Mouse (Mus musculus): ENCODE data around the gene Rnaseh2b. TPM values are rescaled to one million over a fixed set of nuclear protein-coding genes. Genes with fewer than 3 reads are reported as not detected.

The Rnaseh2b gene
- total and polyA plus RNA-seq, 3 experiments: 21.2 to 63.7 (median 53.6) TPM

GRCm38 (mm10) chr14:62328606-62329005 lies 36.2 kb downstream of the Rnaseh2b start:
- Histone ChIP-seq H3K4me3 (replicated peaks in 1 of 3; ENCODE audit: low read depth in 2 of 3, low read length in 2 of 3, poor library complexity in 1 of 3) (no peak overlapping the region), H3K9me3 (replicated peaks; ENCODE audit: low read length) (no peaks in the 10 kb centered on the region), H3K4me2 (ENCODE audit: insufficient read depth, low read depth, poor library complexity, severe bottlenecking) (no peak overlapping the region), H3K27me3 (replicated peaks) (no peaks in the 10 kb centered on the region), H3K4me1 (ENCODE audit: control insufficient read depth in 1 of 2, insufficient read depth in 2 of 2) (peaks cover 4 to 31% of the 10 kb centered on the region in 2 experiments; a peak in 3 of 4 replicates), H3K36me3 (replicated peaks in 1 of 2; ENCODE audit: control insufficient read depth in 1 of 2, insufficient read depth in 1 of 2, low read length in 1 of 2) (peaks cover 0 to 12% of the 10 kb centered on the region in 2 experiments), H3K27ac (ENCODE audit: insufficient read depth, low read depth) (no peak overlapping the region), H3K9ac (ENCODE audit: insufficient read depth, low read depth) (no peak overlapping the region), H3K79me2 (replicated peaks; ENCODE audit: control insufficient read depth, extremely low read depth, insufficient read depth, poor library complexity, severe bottlenecking) (no peaks in the 10 kb centered on the region; the same call in 1 of the 2 replicates)
- in situ Hi-C loops (cut with MboI; ENCODE audit: low pct_ligation_motif_present, low pct_unique_long_range_greater_than_20kb, low sequenced_read_pairs) (no loop called here), dilution Hi-C loops (cut with MboI; ENCODE audit: extremely low pct_ligation_motif_present, extremely low pct_unique_long_range_greater_than_20kb, low sequenced_read_pairs) (no loop called here)
- no peak for DNase-seq (ENCODE audit: extremely low read depth)
- TF ChIP-seq ETS1 (conservative IDR thresholded peaks at IDR 0.05; ENCODE audit: low read depth, low read length) (no peak), ELF1 (IDR thresholded peaks at IDR 0.05; ENCODE audit: low read depth, low read length) (no peak), MAFK (IDR thresholded peaks at IDR 0.05; ENCODE audit: insufficient replicate concordance, low read length) (no peak), CHD2 (IDR thresholded peaks at IDR 0.05; ENCODE audit: low read length) (no peak), HCFC1 (IDR thresholded peaks at IDR 0.05; ENCODE audit: low read depth, low read length) (no peak), RAD21 (IDR thresholded peaks at IDR 0.05; ENCODE audit: low read depth, low read length) (no peak), SIN3A (IDR thresholded peaks at IDR 0.05; ENCODE audit: low read length) (no peak), MEF2A (IDR thresholded peaks at IDR 0.05; ENCODE audit: borderline replicate concordance, low read depth, low read length) (no peak), ZC3H11A (IDR thresholded peaks at IDR 0.05; ENCODE audit: low read depth, low read length) (no peak), BHLHE40 (IDR thresholded peaks at IDR 0.05; ENCODE audit: low read depth, low read length) (no peak), RCOR1 (conservative IDR thresholded peaks at IDR 0.05; ENCODE audit: low read depth, low read length) (no peak), PAX5 (IDR thresholded peaks at IDR 0.05; ENCODE audit: low read length) (no peak), CHD1 (IDR thresholded peaks at IDR 0.05; ENCODE audit: low read depth, low read length) (no peak), TBP (conservative IDR thresholded peaks at IDR 0.05; ENCODE audit: low read depth, low read length) (no peak), ZMIZ1 (IDR thresholded peaks at IDR 0.05; ENCODE audit: low read depth, low read length) (no peak)

GRCm38 (mm10) chr14:62329631-62330030 lies 37.2 kb downstream of the Rnaseh2b start:
- Histone ChIP-seq H3K9me3 (replicated peaks; ENCODE audit: low read length) (no peaks in the 10 kb centered on the region), H3K4me3 (replicated peaks in 1 of 3; ENCODE audit: low read depth in 2 of 3, low read length in 2 of 3, poor library complexity in 1 of 3) (no peak overlapping the region), H3K79me2 (replicated peaks; ENCODE audit: control insufficient read depth, extremely low read depth, insufficient read depth, poor library complexity, severe bottlenecking) (no peaks in the 10 kb centered on the region; the same call in 1 of the 2 replicates), H3K4me1 (ENCODE audit: control insufficient read depth in 1 of 2, insufficient read depth in 2 of 2) (peaks cover 4 to 40% of the 10 kb centered on the region in 2 experiments; a peak in 3 of 4 replicates), H3K36me3 (replicated peaks in 1 of 2; ENCODE audit: control insufficient read depth in 1 of 2, insufficient read depth in 1 of 2, low read length in 1 of 2) (peaks cover 0 to 12% of the 10 kb centered on the region in 2 experiments), H3K27me3 (replicated peaks) (no peaks in the 10 kb centered on the region), H3K27ac (ENCODE audit: insufficient read depth, low read depth) (no peak overlapping the region), H3K4me2 (ENCODE audit: insufficient read depth, low read depth, poor library complexity, severe bottlenecking) (no peak overlapping the region), H3K9ac (ENCODE audit: insufficient read depth, low read depth) (no peak overlapping the region)
- TF ChIP-seq SIN3A (IDR thresholded peaks at IDR 0.05; ENCODE audit: low read length) (no peak), MAZ (IDR thresholded peaks at IDR 0.05; ENCODE audit: low read depth, low read length) (no peak), JUN (IDR thresholded peaks at IDR 0.05; ENCODE audit: insufficient read depth, low read depth, low read length) (no peak), ETS1 (conservative IDR thresholded peaks at IDR 0.05; ENCODE audit: low read depth, low read length) (no peak), ZNF384 (IDR thresholded peaks at IDR 0.05; ENCODE audit: low read depth, low read length) (no peak), NELFE (IDR thresholded peaks at IDR 0.05; ENCODE audit: low read depth, low read length) (no peak), ZKSCAN1 (IDR thresholded peaks at IDR 0.05; ENCODE audit: borderline replicate concordance, low read depth, low read length) (no peak), NRF1 (IDR thresholded peaks at IDR 0.05; ENCODE audit: low read depth, low read length) (no peak), MYC (IDR thresholded peaks at IDR 0.05; ENCODE audit: low read depth, low read length) (no peak), POLR2AphosphoS2 (IDR thresholded peaks at IDR 0.05; ENCODE audit: low read depth, low read length) (no peak), UBTF (IDR thresholded peaks at IDR 0.05; ENCODE audit: low read depth, low read length) (no peak)
- dilution Hi-C loops (cut with MboI; ENCODE audit: extremely low pct_ligation_motif_present, extremely low pct_unique_long_range_greater_than_20kb, low sequenced_read_pairs): no loop called here
- in situ Hi-C loops (cut with MboI; ENCODE audit: low pct_ligation_motif_present, low pct_unique_long_range_greater_than_20kb, low sequenced_read_pairs): no loop called here
- no peak for DNase-seq (ENCODE audit: extremely low read depth)
